Mouse (Mus musculus): ENCODE measurements at regions not wholly inside any gene's neighbourhood (a gene's known extent, or its start where the extent isn't known, plus 50 kb on each side); places are given as distances from the start of the nearest gene placed in this dataset.

DNA sequence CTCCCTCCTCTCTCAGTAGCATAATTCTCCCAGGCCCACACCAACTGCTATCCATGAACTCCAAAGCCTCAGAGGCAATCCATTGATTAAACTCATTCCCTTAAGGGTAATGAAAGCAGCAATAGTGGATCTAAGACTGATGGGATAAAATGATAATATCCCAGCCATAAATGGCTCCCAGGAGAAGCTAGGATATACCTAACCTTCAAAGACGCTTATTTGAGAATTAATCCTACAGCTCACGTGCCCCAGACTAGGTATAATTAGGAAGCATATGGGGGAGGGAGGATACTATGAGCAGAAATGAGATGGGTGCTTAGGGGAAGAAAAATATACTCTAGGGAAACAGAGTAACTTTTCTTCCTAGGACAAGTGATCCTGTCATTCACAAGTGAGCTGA lies 52.8 kb upstream of the Rnf32 start:
- Histone ChIP-seq H3K9me3 (no peaks in the 10 kb centered on the region), H3K27ac (no peak overlapping the region), H3K4me3 (no peak overlapping the region), H3K27me3 (no peaks in the 10 kb centered on the region), H3K36me3 (no peaks in the 10 kb centered on the region), H3K4me2 (no peak overlapping the region), H3K9ac (no peak overlapping the region), H3K4me1 (replicated peaks) (0 out of 2 replicates have a peak, but pooled peaks cover 3% of the 10 kb centered on the region)
- 62% methylated on average over 2 of the region's 2 CpGs for WGBS
- ATAC-seq (ENCODE audit: low FRiP score): no peak; the same call in 1 of the 2 replicates

DNA sequence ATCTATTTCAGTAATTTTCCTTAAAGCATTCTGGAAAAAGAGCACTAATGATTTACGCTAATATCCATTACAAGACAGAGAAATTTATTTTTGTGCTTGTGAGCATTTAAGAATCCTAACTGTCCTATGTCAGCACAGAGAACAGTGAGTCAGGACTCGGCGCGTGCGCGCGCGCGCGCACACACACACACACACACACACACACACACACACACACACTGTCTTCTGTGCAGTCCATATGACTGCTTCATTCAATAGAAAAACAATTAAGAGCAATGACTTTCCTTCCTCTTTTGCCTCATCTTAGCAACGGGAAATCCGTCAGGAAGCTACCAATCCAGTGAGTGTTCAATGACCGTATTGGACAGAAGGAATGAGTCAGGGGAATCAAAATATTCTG lies 53.3 kb upstream of the Rnf32 start:
- Histone ChIP-seq H3K4me3 (no peak overlapping the region), H3K4me2 (no peak overlapping the region), H3K9ac (no peak overlapping the region), H3K36me3 (no peaks in the 10 kb centered on the region), H3K4me1 (replicated peaks) (0 out of 2 replicates have a peak, but pooled peaks cover 3% of the 10 kb centered on the region), H3K27ac (no peak overlapping the region), H3K9me3 (no peaks in the 10 kb centered on the region), H3K27me3 (no peaks in the 10 kb centered on the region)
- 83% methylated on average over 13 of the region's 13 CpGs for WGBS
- ATAC-seq (ENCODE audit: low FRiP score): peak; percentile 57; the same call in 1 of the 2 replicates

DNA sequence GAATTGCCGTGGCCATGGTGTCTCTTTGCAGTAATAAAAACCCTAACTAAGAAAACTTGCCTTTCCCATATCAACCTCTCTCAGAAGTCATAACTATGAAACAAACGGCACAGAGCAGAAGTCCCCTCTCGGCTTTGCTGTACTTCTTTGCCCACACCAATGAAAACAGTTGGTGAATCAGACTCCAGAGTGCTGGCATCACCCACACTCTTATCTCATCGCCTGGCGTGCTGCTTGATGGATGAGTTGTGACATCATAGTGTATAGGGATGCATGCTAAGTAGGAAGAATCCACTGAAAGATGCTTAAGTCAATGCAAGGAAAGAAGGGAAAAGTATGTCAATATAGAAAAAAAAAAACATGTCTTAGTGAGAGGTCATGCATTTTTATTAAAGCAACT lies 58.3 kb upstream of the Rnf32 start:
- 77% methylated on average over 5 of the region's 5 CpGs for WGBS
- Histone ChIP-seq H3K27ac (no peak overlapping the region), H3K36me3 (no peaks in the 10 kb centered on the region), H3K9ac (no peak overlapping the region), H3K4me1 (replicated peaks) (no peaks in the 10 kb centered on the region), H3K27me3 (no peaks in the 10 kb centered on the region), H3K4me3 (no peak overlapping the region), H3K4me2 (no peak overlapping the region), H3K9me3 (no peaks in the 10 kb centered on the region)
- ATAC-seq (ENCODE audit: low FRiP score): no peak

DNA sequence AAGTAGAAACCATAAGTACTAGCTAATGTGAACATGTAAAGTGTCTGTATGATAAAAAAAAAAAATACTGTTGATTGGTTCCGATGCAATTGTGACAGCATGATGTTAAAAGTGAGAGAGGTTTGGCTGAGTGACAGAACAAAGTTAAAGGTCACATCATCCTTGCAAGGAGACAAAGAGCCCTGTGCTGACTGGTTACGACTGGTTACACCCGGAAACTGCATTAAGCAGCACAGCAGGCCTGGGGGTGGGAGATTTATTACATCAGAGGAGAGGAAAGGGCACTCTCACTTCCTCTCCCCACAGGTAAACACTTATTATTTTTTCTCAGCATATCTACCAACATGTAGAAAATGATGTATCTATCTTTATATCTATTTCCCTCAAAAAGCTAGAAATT lies 63.5 kb upstream of the Rnf32 start:
- no peaks in the 10 kb centered on the region for H3K36me3 ChIP-seq
- H3K27me3 ChIP-seq: no peaks in the 10 kb centered on the region
- no peak overlapping the region for H3K9ac ChIP-seq
- no peak overlapping the region for H3K27ac ChIP-seq
- ATAC-seq (ENCODE audit: low FRiP score): no peak
- H3K4me2 ChIP-seq: no peak overlapping the region
- no peak overlapping the region for H3K4me3 ChIP-seq
- H3K9me3 ChIP-seq: no peaks in the 10 kb centered on the region
- H3K4me1 ChIP-seq (replicated peaks): no peaks in the 10 kb centered on the region
- WGBS: 10% methylated on average over 3 of the region's 3 CpGs

- Histone ChIP-seq H3K4me1 (replicated peaks) (no peaks in the 10 kb centered on the region), H3K4me3 (no peak overlapping the region), H3K4me2 (no peak overlapping the region), H3K27me3 (no peaks in the 10 kb centered on the region), H3K9me3 (no peaks in the 10 kb centered on the region), H3K27ac (no peak overlapping the region), H3K36me3 (no peaks in the 10 kb centered on the region), H3K9ac (no peak overlapping the region)
- 21% methylated on average over 2 of the region's 2 CpGs for WGBS
- ATAC-seq (ENCODE audit: low FRiP score): no peak
These were observed 64.0 kb upstream of the Rnf32 start for GRCm38 (mm10) chr5:29131762-29132161.

DNA sequence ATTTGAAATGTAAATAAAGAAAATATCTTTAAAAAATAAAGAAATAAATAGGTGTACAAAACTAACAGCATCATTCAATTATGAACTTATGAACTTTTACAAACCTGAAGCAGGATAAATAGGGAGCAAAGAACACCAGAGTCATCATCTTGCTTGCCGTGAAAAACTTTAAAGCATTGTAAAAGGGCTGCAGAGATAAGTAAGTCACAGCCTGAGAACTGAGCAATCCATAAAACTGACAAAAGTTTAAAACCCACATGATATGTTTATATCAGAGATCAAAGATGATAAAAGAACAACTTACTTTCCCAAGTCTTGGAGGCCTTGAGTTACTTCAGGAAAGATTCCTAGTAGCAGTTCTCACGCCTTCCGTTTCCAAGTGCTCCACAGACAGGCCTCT lies 66.1 kb upstream of the Rnf32 start:
- no peak overlapping the region for H3K27ac ChIP-seq
- WGBS: 97% methylated on average over 3 of the region's 3 CpGs
- H3K36me3 ChIP-seq: no peaks in the 10 kb centered on the region
- no peaks in the 10 kb centered on the region for H3K9me3 ChIP-seq
- no peaks in the 10 kb centered on the region for H3K27me3 ChIP-seq
- no peak overlapping the region for H3K9ac ChIP-seq
- H3K4me3 ChIP-seq: no peak overlapping the region
- no peak for ATAC-seq (ENCODE audit: low FRiP score)
- no peaks in the 10 kb centered on the region for H3K4me1 ChIP-seq (replicated peaks)
- no peak overlapping the region for H3K4me2 ChIP-seq

GRCm38 (mm10) chr5:29116942-29117341 lies 78.8 kb upstream of the Rnf32 start:
- H3K27ac ChIP-seq: no peak overlapping the region
- no peak for ATAC-seq (ENCODE audit: low FRiP score)

GRCm38 (mm10) chr5:29112531-29112930 lies 83.3 kb upstream of the Rnf32 start:
- no peak for ATAC-seq (ENCODE audit: low FRiP score)
- Histone ChIP-seq H3K27ac (no peak overlapping the region), H3K9ac (no peak overlapping the region), H3K4me2 (no peak overlapping the region), H3K27me3 (no peaks in the 10 kb centered on the region), H3K4me3 (no peak overlapping the region), H3K36me3 (no peaks in the 10 kb centered on the region), H3K4me1 (replicated peaks) (no peaks in the 10 kb centered on the region), H3K9me3 (no peaks in the 10 kb centered on the region)

More at GRCm38 (mm10) chr5:29116942-29117341, 78.8 kb upstream of the Rnf32 start:
- Histone ChIP-seq H3K4me2 (no peak overlapping the region), H3K36me3 (no peaks in the 10 kb centered on the region), H3K27me3 (no peaks in the 10 kb centered on the region), H3K9me3 (no peaks in the 10 kb centered on the region), H3K4me3 (no peak overlapping the region), H3K9ac (no peak overlapping the region), H3K4me1 (replicated peaks) (no peaks in the 10 kb centered on the region)
- 70% methylated on average over 2 of the region's 2 CpGs for WGBS

- no peaks in the 10 kb centered on the region for H3K27me3 ChIP-seq
- H3K9ac ChIP-seq: no peak overlapping the region
- ATAC-seq (ENCODE audit: low FRiP score): no peak
- no peak overlapping the region for H3K27ac ChIP-seq
- no peaks in the 10 kb centered on the region for H3K4me1 ChIP-seq (replicated peaks)
- H3K9me3 ChIP-seq: no peaks in the 10 kb centered on the region
- no peaks in the 10 kb centered on the region for H3K36me3 ChIP-seq
- no peak overlapping the region for H3K4me2 ChIP-seq
- H3K4me3 ChIP-seq: no peak overlapping the region
These were observed 88.5 kb upstream of the Rnf32 start for GRCm38 (mm10) chr5:29107276-29107675.

- H3K4me1 ChIP-seq (replicated peaks): no peaks in the 10 kb centered on the region
- WGBS: 81% methylated on average over 1 of the region's 1 CpGs
- H3K27me3 ChIP-seq: no peaks in the 10 kb centered on the region
- H3K9ac ChIP-seq: no peak overlapping the region
- H3K36me3 ChIP-seq: no peaks in the 10 kb centered on the region
- no peak overlapping the region for H3K4me3 ChIP-seq
- H3K9me3 ChIP-seq: no peaks in the 10 kb centered on the region
- no peak overlapping the region for H3K27ac ChIP-seq
- H3K4me2 ChIP-seq: no peak overlapping the region
- ATAC-seq (ENCODE audit: low FRiP score): no peak
These were observed 112.5 kb upstream of the Rnf32 start for GRCm38 (mm10) chr5:29083288-29083687.

DNA sequence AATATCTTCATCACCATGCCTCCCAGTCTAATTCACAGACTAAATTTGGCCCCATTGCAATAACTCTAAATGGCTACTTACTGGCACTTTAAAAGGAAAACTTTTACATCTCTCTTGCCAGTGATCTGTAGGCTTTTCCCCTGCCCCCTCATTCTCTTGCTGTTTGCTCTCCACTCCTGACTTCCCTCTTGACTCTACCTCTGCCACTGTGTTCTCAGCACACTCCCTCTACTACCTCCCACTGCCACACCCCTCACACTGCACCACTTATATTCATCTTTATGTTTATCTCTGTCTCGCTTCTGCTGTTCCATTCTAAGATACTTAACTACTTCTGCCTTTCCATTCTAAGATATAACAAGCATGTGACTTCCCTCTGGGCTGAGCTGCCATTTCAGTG lies 141.4 kb upstream of the Rnf32 start:
- Histone ChIP-seq H3K4me3 (no peak overlapping the region), H3K4me2 (no peak overlapping the region), H3K9ac (no peak overlapping the region), H3K36me3 (no peaks in the 10 kb centered on the region), H3K4me1 (replicated peaks) (no peaks in the 10 kb centered on the region), H3K9me3 (no peaks in the 10 kb centered on the region), H3K27me3 (no peaks in the 10 kb centered on the region), H3K27ac (no peak overlapping the region)
- no peak for ATAC-seq (ENCODE audit: low FRiP score)
- 85% methylated on average over 1 of the region's 1 CpGs for WGBS

- no peaks in the 10 kb centered on the region for H3K36me3 ChIP-seq
- no peak overlapping the region for H3K9ac ChIP-seq
- no peak overlapping the region for H3K27ac ChIP-seq
- WGBS: 79% methylated on average over 20 of the region's 20 CpGs
- no peak overlapping the region for H3K4me3 ChIP-seq
- H3K4me2 ChIP-seq: no peak overlapping the region
- no peaks in the 10 kb centered on the region for H3K9me3 ChIP-seq
- no peaks in the 10 kb centered on the region for H3K4me1 ChIP-seq (replicated peaks)
- H3K27me3 ChIP-seq: no peaks in the 10 kb centered on the region
- ATAC-seq (ENCODE audit: low FRiP score): no peak
These were observed 159.2 kb upstream of the Rnf32 start for GRCm38 (mm10) chr5:29036636-29037035.

- Histone ChIP-seq H3K4me1 (replicated peaks) (no peaks in the 10 kb centered on the region), H3K4me3 (no peak overlapping the region), H3K4me2 (no peak overlapping the region), H3K9me3 (no peaks in the 10 kb centered on the region), H3K36me3 (no peaks in the 10 kb centered on the region), H3K27me3 (no peaks in the 10 kb centered on the region), H3K9ac (no peak overlapping the region), H3K27ac (no peak overlapping the region)
- ATAC-seq (ENCODE audit: low FRiP score): no peak
- 62% methylated on average over 4 of the region's 4 CpGs for WGBS
These were observed 162.3 kb upstream of the Rnf32 start for GRCm38 (mm10) chr5:29033462-29033997.
